Mouse (Mus musculus) left cerebral cortex, adult 18-20 months (tissue): ENCODE data around the gene Gm13128. TPM values are rescaled to one million over a fixed set of nuclear protein-coding genes. Genes with fewer than 3 reads are reported as not detected.
A peak's percentile ranks its signal among the peaks of the same experiment; 100 is the strongest.
"Not testable (repeated sequence)": the region's sequence is repeated elsewhere in the genome, so short reads cannot be mapped to it uniquely, and the experiment has no call there.

Source experiments
- DNase-seq, 2 experiments: peaks; one replicate each; pipeline ENCODE4 v3.0.0; 2021 to 2022; ENCODE audit warnings: low spot score in 2 of 2, mixed read lengths in 1 of 2
- long read RNA-seq, 2 experiments: library from polyadenylated mRNA; stranded (forward); transcript quantifications; one replicate each; pipeline ENCODE4 v2.0.0; 2021
- total RNA-seq, 2 experiments: library from RNA; stranded (reverse); gene quantifications; 2 replicates each; pipeline ENCODE4 v1.2.3; 2021

The Gm13128 gene
- not detected for total RNA-seq
- long read RNA-seq, experiment 1 = 0 reads
- long read RNA-seq, experiment 2 = 0 reads

- DNase-seq = not testable (repeated sequence)
Measured at GRCm38 (mm10) chr4:144329949-144330348, at the start of gene Gm13128. Gm13128 (plus strand) TSS chr4:144330249.

GRCm38 (mm10) chr4:144280388-144280787 lies 49.7 kb upstream of the Gm13128 start, which contains the start of gene Pramel5:
Pramel5 (minus strand) TSS chr4:144280488.
- DNase-seq = not testable (repeated sequence)

GRCm38 (mm10) chr4:144299414-144299813 lies 30.6 kb upstream of the Gm13128 start:
- DNase-seq = peak; percentile 1 to 19

- not testable (repeated sequence) for DNase-seq
Measured at GRCm38 (mm10) chr4:144312666-144313460, 17.2 kb upstream of the Gm13128 start.

GRCm38 (mm10) chr4:144335856-144336255 lies 5.8 kb downstream of the Gm13128 start:
- not testable (repeated sequence) for DNase-seq

GRCm38 (mm10) chr4:144357642-144358041 lies 27.6 kb downstream of the Gm13128 start, which contains the start of gene Gm13119:
Gm13119 (plus strand) TSS chr4:144357942.
- DNase-seq = not testable (repeated sequence)

- DNase-seq = no peak
Measured at GRCm38 (mm10) chr4:144377911-144378310, 47.9 kb downstream of the Gm13128 start, which contains the start of gene Pramef20. Pramef20 (minus strand) TSS chr4:144377933.

Other genes starting within 250 kb of the Gm13128 start
- gene Gm13102, start 223.8 kb upstream of the Gm13128 start, total RNA-seq = not detected
- not detected for gene Oog3, start 167.6 kb upstream of the Gm13128 start, total RNA-seq
- not detected for gene Oog2, start 139.5 kb upstream of the Gm13128 start, total RNA-seq
- gene C87977, start 116.9 kb upstream of the Gm13128 start, total RNA-seq = not detected
- not detected for gene Pramel5, start 49.8 kb upstream of the Gm13128 start, total RNA-seq
- gene Gm13119, start 27.7 kb downstream of the Gm13128 start, total RNA-seq = not detected
- not detected for gene Pramef20, start 47.7 kb downstream of the Gm13128 start, total RNA-seq
- gene Pramef12, start 78.2 kb downstream of the Gm13128 start, total RNA-seq = not detected
- gene 1700012P22Rik, start 108.5 kb downstream of the Gm13128 start, total RNA-seq = not detected
- gene Gm9944, start 123.1 kb downstream of the Gm13128 start, total RNA-seq = not detected
- not detected for gene Aadacl3, start 133.5 kb downstream of the Gm13128 start, total RNA-seq
- not detected for gene 9430007A20Rik, start 189.6 kb downstream of the Gm13128 start, total RNA-seq
- gene Gm13124, start 234.9 kb downstream of the Gm13128 start, total RNA-seq = not detected